Mouse (Mus musculus) hindbrain, embryonic 11.5 days (tissue): ENCODE measurements around the gene Uimc1. TPM values are rescaled to one million over a fixed set of nuclear protein-coding genes. Genes with fewer than 3 reads are reported as not detected.

Experiments used
- ATAC-seq: fragments of 200-750 bp; cut with Nextera tagmentation; 2 replicates; pipeline ENCODE4 v1.8.0; 2017; ENCODE audit warnings: mild to moderate bottlenecking, moderate TSS enrichment, moderate library complexity; ENCODE audit not compliant: low FRiP score
- DNase-seq: peaks from one replicate; pipeline ENCODE4 v3.0.0-alpha.2; 2015; ENCODE audit warnings: low spot score
- H3K27ac ChIP-seq: fragments of 300-500 bp; sonication (generic); 2 replicates; pipeline ENCODE4 v1.5.1; 2014; ENCODE audit warnings: mild to moderate bottlenecking, low read depth, low read length
- H3K27me3 ChIP-seq: fragments of 300-500 bp; sonication (generic); 2 replicates; pipeline ENCODE4 v1.6.1; 2014; ENCODE audit warnings: mild to moderate bottlenecking, low read length, moderate library complexity, mixed read lengths; ENCODE audit not compliant: control insufficient read depth, insufficient read depth
- H3K36me3 ChIP-seq: fragments of 300-500 bp; sonication (generic); 2 replicates; pipeline ENCODE4 v1.6.1; 2014; ENCODE audit warnings: mild to moderate bottlenecking, low read length, moderate library complexity, mixed read lengths; ENCODE audit not compliant: control insufficient read depth, insufficient read depth
- H3K4me1 ChIP-seq: fragments of 300-500 bp; sonication (generic); replicated peaks from 2 replicates; pipeline ENCODE4 v1.6.1; 2014; ENCODE audit warnings: low read length, mixed read lengths; ENCODE audit not compliant: control insufficient read depth, insufficient read depth
- H3K4me2 ChIP-seq: fragments of 300-500 bp; sonication (generic); replicated peaks from 2 replicates; pipeline ENCODE4 v1.6.1; 2014; ENCODE audit warnings: mild to moderate bottlenecking, low read depth, low read length
- H3K4me3 ChIP-seq: fragments of 300-500 bp; sonication (generic); 2 replicates; pipeline ENCODE4 v1.5.1; 2014; ENCODE audit warnings: low read depth, low read length
- H3K9ac ChIP-seq: fragments of 300-500 bp; sonication (generic); 2 replicates; pipeline ENCODE4 v1.6.1; 2014; ENCODE audit warnings: low read depth, low read length
- H3K9me3 ChIP-seq: fragments of 300-500 bp; sonication (generic); 2 replicates; pipeline ENCODE4 v1.6.1; 2016; ENCODE audit warnings: low read length; ENCODE audit not compliant: control insufficient read depth
- WGBS: fragments of 180-500 bp; shearing (Covaris S2); extraction: QIAGEN DNeasy Blood & Tissue Kit; methylation state at CpG from one replicate; pipeline ENCODE4 v1.1.7; 2014; 5-methylcytosine and 5-hydroxymethylcytosine counted together
- polyA plus RNA-seq: library from polyadenylated mRNA; unstranded; fragments of >200 nt; fragmentation: Nextera tagmentation; extraction: Ambion mirVana; gene quantifications from 2 replicates; pipeline ENCODE4 v1.2.1, GENCODE M21; 2014

Gene Uimc1
- polyA plus RNA-seq, 1 experiment from 2014 or later: 21.5 TPM

GRCm38 (mm10) chr13:54978804-54979203 is 121.3 kb downstream of the Uimc1 start:
- no peak overlapping the region for H3K27ac ChIP-seq
- no peak overlapping the region for H3K4me2 ChIP-seq
- H3K4me1 ChIP-seq: peaks cover 4% of the 10 kb centered on the region; the same call in 1 of the 2 replicates
- H3K4me3 ChIP-seq: no peak overlapping the region
- no peaks in the 10 kb centered on the region for H3K9me3 ChIP-seq
- 45% methylated on average over 8 of the region's 8 CpGs for WGBS
- H3K9ac ChIP-seq: no peak overlapping the region
- DNase-seq (no peak), ATAC-seq (no peak)
- H3K36me3 ChIP-seq: no peaks in the 10 kb centered on the region
- peaks cover 2% of the 10 kb centered on the region; the same call in 1 of the 2 replicates for H3K27me3 ChIP-seq

Other genes starting within 250 kb of the Uimc1 start
- gene Unc5a, start 150.9 kb downstream of the Uimc1 start, polyA plus RNA-seq: 2.7 and 2.9 TPM in 2 replicates
- 0.52 and 0.61 TPM in 2 replicates for gene Hk3, start 78.9 kb downstream of the Uimc1 start, polyA plus RNA-seq
- 21.1 and 25.2 TPM in 2 replicates for gene Zfp346, start 5.0 kb upstream of the Uimc1 start, polyA plus RNA-seq
- gene Gm17617, start 33.2 kb upstream of the Uimc1 start, polyA plus RNA-seq: not detected in 2 replicates
- gene Fgfr4, start 52.3 kb upstream of the Uimc1 start, polyA plus RNA-seq: 0.66 and 1.5 TPM in 2 replicates
- gene Nsd1, start 109.5 kb upstream of the Uimc1 start, polyA plus RNA-seq: 64.5 and 108 TPM in 2 replicates
- 433 and 450 TPM in 2 replicates for gene Prelid1, start 220.2 kb upstream of the Uimc1 start, polyA plus RNA-seq
- gene Rab24, start 221.6 kb upstream of the Uimc1 start, polyA plus RNA-seq: 90.2 and 90.9 TPM in 2 replicates
- gene Mxd3, start 229.5 kb upstream of the Uimc1 start, polyA plus RNA-seq: 28.4 and 30.5 TPM in 2 replicates